Mouse (Mus musculus): Measurements from ENCODE around the gene Gorasp2. TPM values are rescaled to one million over a fixed set of nuclear protein-coding genes. Genes with fewer than 3 reads are reported as not detected.

Gene Gorasp2
- polyA plus RNA-seq, 1 experiment from 2014 or later = 144 TPM

- Histone ChIP-seq H3K4me1 (replicated peaks) (peaks cover 16% of the 10 kb centered on the region), H3K4me2 (no peak overlapping the region), H3K36me3 (no peaks in the 10 kb centered on the region), H3K27me3 (no peaks in the 10 kb centered on the region), H3K9ac (replicated peaks) (no peak overlapping the region), H3K27ac (no peak overlapping the region), H3K9me3 (no peaks in the 10 kb centered on the region), H3K4me3 (replicated peaks) (no peak overlapping the region)
- 80% methylated on average over 3 of the region's 3 CpGs for WGBS
- ATAC-seq (ENCODE audit: insufficient number of reproducible peaks, insufficient read depth, low FRiP score, low TSS enrichment, low read depth) = no peak
Measured at GRCm38 (mm10) chr2:70700851-70701250, 39.5 kb downstream of the Gorasp2 start.

DNA sequence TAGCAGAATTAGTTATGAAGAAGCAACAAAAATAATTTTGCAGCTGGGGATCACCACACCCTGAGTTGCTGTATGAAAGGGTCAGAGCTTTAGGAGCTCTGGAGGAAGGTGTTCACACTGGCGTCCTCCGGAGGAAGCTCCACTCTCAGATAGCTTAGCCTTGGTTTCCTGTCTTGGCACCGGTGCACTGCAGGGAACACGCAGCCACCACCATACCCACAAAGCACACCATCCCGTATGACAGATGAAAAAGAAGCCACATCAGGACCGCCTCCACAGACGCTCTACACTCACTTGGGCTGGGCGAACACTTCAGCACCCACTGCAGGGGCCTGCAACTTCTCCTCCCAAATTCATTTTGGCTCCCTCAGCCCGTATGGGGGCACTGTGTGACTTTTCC is 40.2 kb downstream of the Gorasp2 start:
- Histone ChIP-seq H3K4me1 (replicated peaks) (peaks cover 16% of the 10 kb centered on the region), H3K36me3 (no peaks in the 10 kb centered on the region), H3K4me3 (replicated peaks) (no peak overlapping the region), H3K9me3 (no peaks in the 10 kb centered on the region), H3K27ac (no peak overlapping the region), H3K27me3 (no peaks in the 10 kb centered on the region), H3K9ac (replicated peaks) (no peak overlapping the region), H3K4me2 (no peak overlapping the region)
- no peak for ATAC-seq (ENCODE audit: insufficient number of reproducible peaks, insufficient read depth, low FRiP score, low TSS enrichment, low read depth)
- 60% methylated on average over 9 of the region's 9 CpGs for WGBS

DNA sequence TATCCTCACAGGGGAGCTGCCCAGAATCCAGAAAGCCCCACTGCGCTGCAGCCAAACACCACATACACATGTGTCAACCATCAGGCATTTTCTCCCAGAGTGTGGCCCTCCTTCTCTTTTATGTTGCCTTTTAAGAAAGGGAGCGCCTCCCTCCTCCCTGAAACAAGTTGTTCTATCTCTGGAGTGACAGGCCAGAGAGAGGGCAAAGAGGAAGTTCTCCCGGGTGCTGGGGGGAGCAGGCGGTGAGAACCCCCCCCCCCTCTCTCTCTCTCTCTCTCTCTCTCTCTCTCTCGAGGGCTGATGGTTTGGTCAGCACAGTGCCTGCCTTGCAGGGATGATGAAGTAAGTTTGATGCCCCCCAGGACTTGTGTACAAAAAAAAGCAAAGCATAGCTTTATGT is 41.0 kb downstream of the Gorasp2 start:
- 52% methylated on average over 5 of the region's 5 CpGs for WGBS
- H3K9ac ChIP-seq (replicated peaks) = no peak overlapping the region
- no peak overlapping the region for H3K4me2 ChIP-seq
- H3K4me3 ChIP-seq (replicated peaks) = no peak overlapping the region
- H3K9me3 ChIP-seq = no peaks in the 10 kb centered on the region
- H3K36me3 ChIP-seq = no peaks in the 10 kb centered on the region
- no peak overlapping the region for H3K27ac ChIP-seq
- H3K4me1 ChIP-seq (replicated peaks) = peaks cover 22% of the 10 kb centered on the region
- ATAC-seq (ENCODE audit: insufficient number of reproducible peaks, insufficient read depth, low FRiP score, low TSS enrichment, low read depth) = no peak
- no peaks in the 10 kb centered on the region for H3K27me3 ChIP-seq

- Histone ChIP-seq H3K27me3 (no peaks in the 10 kb centered on the region), H3K4me2 (no peak overlapping the region), H3K4me1 (replicated peaks) (peaks cover 14% of the 10 kb centered on the region), H3K9me3 (no peaks in the 10 kb centered on the region), H3K27ac (no peak overlapping the region), H3K9ac (replicated peaks) (no peak overlapping the region), H3K36me3 (peaks cover 45% of the 10 kb centered on the region), H3K4me3 (replicated peaks) (no peak overlapping the region)
- 69% methylated on average over 13 of the region's 13 CpGs for WGBS
- ATAC-seq (ENCODE audit: insufficient number of reproducible peaks, insufficient read depth, low FRiP score, low TSS enrichment, low read depth) = no peak
Measured at GRCm38 (mm10) chr2:70708986-70709730, 47.8 kb downstream of the Gorasp2 start.

GRCm38 (mm10) chr2:70710236-70710635 is 48.9 kb downstream of the Gorasp2 start:
- H3K4me3 ChIP-seq (replicated peaks) = no peak overlapping the region
- 94% methylated on average over 7 of the region's 7 CpGs for WGBS
- H3K4me1 ChIP-seq (replicated peaks) = peaks cover 10% of the 10 kb centered on the region
- H3K9me3 ChIP-seq = no peaks in the 10 kb centered on the region
- H3K36me3 ChIP-seq = peaks cover 55% of the 10 kb centered on the region
- no peak overlapping the region for H3K4me2 ChIP-seq
- H3K27me3 ChIP-seq = no peaks in the 10 kb centered on the region
- no peak overlapping the region for H3K9ac ChIP-seq (replicated peaks)
- no peak for ATAC-seq (ENCODE audit: insufficient number of reproducible peaks, insufficient read depth, low FRiP score, low TSS enrichment, low read depth)
- H3K27ac ChIP-seq = no peak overlapping the region

- WGBS = 91% methylated on average over 4 of the region's 4 CpGs
Measured at GRCm38 (mm10) chr2:70710878-70711277, 49.5 kb downstream of the Gorasp2 start.

DNA sequence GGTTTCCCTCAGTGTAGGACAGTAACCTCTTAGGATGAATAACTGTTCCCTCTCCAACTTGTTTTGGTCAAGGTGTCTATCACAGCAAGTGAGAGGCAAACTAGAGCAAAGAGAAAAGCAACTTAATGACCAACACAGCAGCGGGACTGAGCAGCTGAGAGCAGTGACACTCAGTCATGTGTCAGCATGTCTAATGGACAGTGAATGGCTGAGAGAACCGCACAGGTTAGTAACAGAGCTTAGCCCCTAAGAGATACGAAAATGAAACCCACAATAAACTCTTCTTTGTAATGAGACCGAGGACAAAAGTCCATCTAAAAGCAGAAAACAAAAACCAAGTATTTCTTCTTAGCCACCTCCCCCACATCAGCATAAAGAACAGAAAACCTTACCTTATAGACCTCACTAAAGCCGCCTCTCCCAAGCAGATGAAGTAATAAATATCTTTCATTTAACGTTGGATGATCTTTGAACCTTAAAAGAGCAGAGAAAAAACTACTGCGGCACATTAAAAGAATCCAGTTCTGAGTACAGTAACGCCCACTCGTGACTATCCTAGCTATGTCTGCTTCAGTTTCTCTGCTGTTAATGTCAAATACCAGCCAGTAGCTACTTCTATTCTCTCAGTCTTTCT is 62.4 kb downstream of the Gorasp2 start:
- Histone ChIP-seq H3K9me3 (no peaks in the 10 kb centered on the region), H3K27me3 (no peaks in the 10 kb centered on the region), H3K4me1 (replicated peaks) (no peaks in the 10 kb centered on the region), H3K4me3 (replicated peaks) (no peak overlapping the region), H3K9ac (replicated peaks) (no peak overlapping the region), H3K27ac (no peak overlapping the region), H3K4me2 (no peak overlapping the region), H3K36me3 (peaks cover 63% of the 10 kb centered on the region)
- WGBS = 93% methylated on average over 9 of the region's 9 CpGs
- no peak for ATAC-seq (ENCODE audit: insufficient number of reproducible peaks, insufficient read depth, low FRiP score, low TSS enrichment, low read depth)

More at GRCm38 (mm10) chr2:70710878-70711277, 49.5 kb downstream of the Gorasp2 start:
- Histone ChIP-seq H3K4me2 (no peak overlapping the region), H3K9me3 (no peaks in the 10 kb centered on the region), H3K9ac (replicated peaks) (no peak overlapping the region), H3K27ac (no peak overlapping the region), H3K4me1 (replicated peaks) (peaks cover 10% of the 10 kb centered on the region), H3K36me3 (peaks cover 61% of the 10 kb centered on the region), H3K27me3 (no peaks in the 10 kb centered on the region), H3K4me3 (replicated peaks) (no peak overlapping the region)
- ATAC-seq (ENCODE audit: insufficient number of reproducible peaks, insufficient read depth, low FRiP score, low TSS enrichment, low read depth) = no peak

DNA sequence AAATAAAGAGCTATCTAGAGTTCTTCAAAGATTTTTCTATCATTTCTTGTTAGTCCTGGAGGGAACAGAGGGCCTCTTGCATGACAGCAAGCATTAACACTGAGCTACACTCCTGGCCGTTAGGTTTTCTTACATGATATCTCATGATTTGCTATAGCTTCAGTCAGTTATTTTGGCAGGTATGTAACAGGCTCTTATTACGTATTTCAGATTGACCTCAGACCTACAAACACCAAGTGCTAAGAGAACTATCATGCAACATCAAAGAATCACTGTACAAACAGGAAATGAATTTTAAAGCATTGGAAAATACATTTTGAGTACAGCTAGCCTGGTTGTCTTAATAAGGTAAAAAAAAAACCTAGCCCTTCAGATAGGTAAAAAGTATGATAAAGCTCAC is 65.7 kb downstream of the Gorasp2 start:
- Histone ChIP-seq H3K4me1 (replicated peaks) (no peaks in the 10 kb centered on the region), H3K27me3 (no peaks in the 10 kb centered on the region), H3K36me3 (peaks cover 47% of the 10 kb centered on the region), H3K9ac (replicated peaks) (no peak overlapping the region), H3K27ac (no peak overlapping the region), H3K4me2 (no peak overlapping the region), H3K4me3 (replicated peaks) (no peak overlapping the region), H3K9me3 (no peaks in the 10 kb centered on the region)
- WGBS = 82% methylated on average over 2 of the region's 2 CpGs
- no peak for ATAC-seq (ENCODE audit: insufficient number of reproducible peaks, insufficient read depth, low FRiP score, low TSS enrichment, low read depth)

DNA sequence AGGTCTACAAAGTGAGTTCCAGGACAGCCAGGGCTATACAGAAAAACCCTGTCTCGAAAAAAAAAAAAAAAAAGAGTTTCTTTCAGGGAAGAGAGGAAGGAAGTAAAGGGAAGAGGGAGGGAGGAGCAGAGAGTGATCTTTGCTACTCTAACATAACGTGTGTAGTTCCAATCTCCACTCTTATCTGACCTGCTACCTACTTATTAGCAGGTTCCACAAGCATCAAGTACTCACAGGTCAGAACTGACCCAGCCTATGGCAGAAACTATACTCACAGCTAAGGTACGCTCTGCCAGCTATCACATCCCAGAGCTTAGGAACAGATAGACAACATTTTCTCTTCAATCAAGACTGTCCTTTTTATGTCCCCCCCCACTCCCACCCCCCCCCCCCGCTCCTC is 74.2 kb downstream of the Gorasp2 start:
- Histone ChIP-seq H3K9me3 (no peaks in the 10 kb centered on the region), H3K36me3 (peaks cover 58% of the 10 kb centered on the region), H3K9ac (replicated peaks) (no peak overlapping the region), H3K27ac (no peak overlapping the region), H3K4me3 (replicated peaks) (no peak overlapping the region), H3K27me3 (no peaks in the 10 kb centered on the region), H3K4me2 (no peak overlapping the region), H3K4me1 (replicated peaks) (no peaks in the 10 kb centered on the region)
- ATAC-seq (ENCODE audit: insufficient number of reproducible peaks, insufficient read depth, low FRiP score, low TSS enrichment, low read depth) = no peak
- WGBS = 90% methylated on average over 4 of the region's 4 CpGs

DNA sequence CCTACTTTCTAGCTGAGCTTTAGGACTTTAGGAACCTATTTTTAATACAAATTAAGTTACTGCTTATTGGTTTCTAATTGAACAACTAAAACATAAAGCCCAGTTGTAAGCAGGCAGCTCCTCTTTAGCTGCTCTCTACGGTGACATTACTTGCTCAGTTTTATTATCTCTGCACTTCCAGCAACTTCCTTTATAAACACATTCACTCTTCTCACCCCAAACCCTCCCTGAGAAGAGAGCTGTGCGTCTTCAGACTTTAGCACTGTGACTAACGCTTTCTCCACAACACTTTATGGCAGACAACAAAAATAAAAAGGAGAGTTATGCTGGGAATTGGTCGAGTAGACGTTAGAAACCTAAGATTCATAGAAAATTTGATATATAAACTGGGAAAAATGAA is 74.6 kb downstream of the Gorasp2 start:
- Histone ChIP-seq H3K27me3 (no peaks in the 10 kb centered on the region), H3K9ac (replicated peaks) (no peak overlapping the region), H3K4me2 (no peak overlapping the region), H3K4me1 (replicated peaks) (no peaks in the 10 kb centered on the region), H3K9me3 (no peaks in the 10 kb centered on the region), H3K4me3 (replicated peaks) (no peak overlapping the region), H3K36me3 (peaks cover 60% of the 10 kb centered on the region), H3K27ac (no peak overlapping the region)
- no peak for ATAC-seq (ENCODE audit: insufficient number of reproducible peaks, insufficient read depth, low FRiP score, low TSS enrichment, low read depth)
- 82% methylated on average over 5 of the region's 5 CpGs for WGBS

- Histone ChIP-seq H3K27me3 (no peaks in the 10 kb centered on the region), H3K27ac (no peak overlapping the region), H3K36me3 (peaks cover 78% of the 10 kb centered on the region), H3K9me3 (no peaks in the 10 kb centered on the region), H3K4me1 (replicated peaks) (no peaks in the 10 kb centered on the region), H3K4me3 (replicated peaks) (no peak overlapping the region), H3K9ac (replicated peaks) (no peak overlapping the region), H3K4me2 (no peak overlapping the region)
- 90% methylated on average over 5 of the region's 5 CpGs for WGBS
- ATAC-seq (ENCODE audit: insufficient number of reproducible peaks, insufficient read depth, low FRiP score, low TSS enrichment, low read depth) = no peak
Measured at GRCm38 (mm10) chr2:70741901-70742300, 80.5 kb downstream of the Gorasp2 start.

DNA sequence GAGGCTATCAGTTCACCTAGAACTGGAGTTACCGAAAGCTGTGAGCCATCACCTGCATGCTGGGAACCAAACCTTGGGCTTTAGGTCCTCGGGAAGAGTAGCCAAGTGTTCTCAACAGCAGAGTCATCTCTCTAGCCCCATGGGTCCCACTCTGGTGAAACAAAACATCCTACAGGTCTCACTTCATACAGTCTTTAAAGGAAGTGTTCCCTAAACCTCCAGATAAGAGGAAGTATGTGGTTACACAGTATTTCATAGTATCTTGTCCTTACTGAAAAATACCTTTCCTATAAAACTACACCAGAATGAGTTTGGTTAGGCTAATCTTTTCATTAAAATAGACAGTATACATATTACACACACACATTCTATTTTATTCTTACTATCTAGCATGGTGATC is 81.2 kb downstream of the Gorasp2 start:
- Histone ChIP-seq H3K4me1 (replicated peaks) (no peaks in the 10 kb centered on the region), H3K4me2 (no peak overlapping the region), H3K9me3 (no peaks in the 10 kb centered on the region), H3K4me3 (replicated peaks) (no peak overlapping the region), H3K27ac (no peak overlapping the region), H3K9ac (replicated peaks) (no peak overlapping the region), H3K36me3 (peaks cover 71% of the 10 kb centered on the region), H3K27me3 (no peaks in the 10 kb centered on the region)
- WGBS = 91% methylated on average over 2 of the region's 2 CpGs
- no peak for ATAC-seq (ENCODE audit: insufficient number of reproducible peaks, insufficient read depth, low FRiP score, low TSS enrichment, low read depth)
